Mouse (Mus musculus) liver, embryonic 13.5 days (tissue): ENCODE measurements around the gene Fam47e. TPM values are rescaled to one million over a fixed set of nuclear protein-coding genes. Genes with fewer than 3 reads are reported as not detected.

Experiments used
- ATAC-seq: fragments of 200-750 bp; cut with Nextera tagmentation; 2 replicates; pipeline ENCODE4 v1.8.0; 2017; ENCODE audit warnings: low read depth, mild to moderate bottlenecking, moderate number of reproducible peaks, moderate library complexity
- DNase-seq: peaks from one replicate; pipeline ENCODE4 v3.0.0; 2022
- H3K27ac ChIP-seq: fragments of 300-500 bp; sonication (generic); 2 replicates; pipeline ENCODE4 v1.5.1; 2015; ENCODE audit warnings: moderate library complexity, mild to moderate bottlenecking, inconsistent platforms
- H3K27me3 ChIP-seq: fragments of 300-500 bp; sonication (generic); 2 replicates; pipeline ENCODE4 v1.6.1; 2015; ENCODE audit warnings: mild to moderate bottlenecking, inconsistent platforms
- H3K36me3 ChIP-seq: fragments of 300-500 bp; sonication (generic); 2 replicates; pipeline ENCODE4 v1.6.1; 2015; ENCODE audit warnings: mild to moderate bottlenecking, inconsistent platforms
- H3K4me1 ChIP-seq: fragments of 300-500 bp; sonication (generic); replicated peaks from 2 replicates; pipeline ENCODE4 v1.6.1; 2015; ENCODE audit warnings: inconsistent platforms
- H3K4me2 ChIP-seq: fragments of 300-500 bp; sonication (generic); 2 replicates; pipeline ENCODE4 v1.6.1; 2015; ENCODE audit warnings: inconsistent platforms, mild to moderate bottlenecking, moderate library complexity
- H3K4me3 ChIP-seq: fragments of 300-500 bp; sonication (generic); replicated peaks from 2 replicates; pipeline ENCODE4 v1.5.1; 2015; ENCODE audit warnings: mild to moderate bottlenecking, inconsistent platforms
- H3K9ac ChIP-seq: fragments of 300-500 bp; sonication (generic); 2 replicates; pipeline ENCODE4 v1.6.1; 2015; ENCODE audit warnings: mild to moderate bottlenecking, inconsistent platforms
- H3K9me3 ChIP-seq: fragments of 300-500 bp; sonication (generic); replicated peaks from 2 replicates; pipeline ENCODE4 v1.6.1; 2016; ENCODE audit warnings: inconsistent platforms
- WGBS: fragments of 180-500 bp; shearing (Covaris S2); methylation state at CpG from one replicate; pipeline ENCODE4 v1.1.7; 2015; ENCODE audit not compliant: insufficient replicate concordance; 5-methylcytosine and 5-hydroxymethylcytosine counted together
- polyA plus RNA-seq: library from polyadenylated mRNA; unstranded; fragments of >200 nt; fragmentation: Nextera tagmentation; extraction: Ambion mirVana; gene quantifications from 2 replicates; pipeline ENCODE4 v1.2.1, GENCODE M21; 2015

Fam47e gene
- polyA plus RNA-seq, 1 experiment from 2014 or later, result 1.3 TPM

- DNase-seq, result no peak
- Histone ChIP-seq H3K4me2 (no peak overlapping the region), H3K36me3 (no peaks in the 10 kb centered on the region), H3K4me1 (no peaks in the 10 kb centered on the region), H3K9me3 (peaks cover 3% of the 10 kb centered on the region; the same call in 1 of the 2 replicates), H3K27ac (no peak overlapping the region), H3K9ac (no peak overlapping the region), H3K4me3 (no peak overlapping the region), H3K27me3 (no peaks in the 10 kb centered on the region)
- ATAC-seq, result no peak
- WGBS, result 60% methylated on average over 4 of the region's 4 CpGs
Observed at GRCm38 (mm10) chr5:92554443-92554842, 426 bp upstream of the Fam47e start.

GRCm38 (mm10) chr5:92555905-92556304 lies 1.0 kb downstream of the Fam47e start:
- H3K27me3 ChIP-seq, result no peaks in the 10 kb centered on the region
- 82% methylated on average over 1 of the region's 1 CpGs for WGBS
- H3K4me3 ChIP-seq, result no peak overlapping the region
- H3K4me2 ChIP-seq, result no peak overlapping the region
- DNase-seq (no peak), ATAC-seq (no peak)
- H3K27ac ChIP-seq, result no peak overlapping the region
- no peaks in the 10 kb centered on the region for H3K4me1 ChIP-seq
- peaks cover 3% of the 10 kb centered on the region; the same call in 1 of the 2 replicates for H3K9me3 ChIP-seq
- no peak overlapping the region for H3K9ac ChIP-seq
- H3K36me3 ChIP-seq, result no peaks in the 10 kb centered on the region

- 60% methylated on average over 1 of the region's 1 CpGs for WGBS
- ATAC-seq (no peak), DNase-seq (no peak)
- Histone ChIP-seq H3K4me3 (no peak overlapping the region), H3K9ac (no peak overlapping the region), H3K36me3 (no peaks in the 10 kb centered on the region), H3K4me2 (no peak overlapping the region), H3K27ac (no peak overlapping the region), H3K27me3 (no peaks in the 10 kb centered on the region), H3K4me1 (no peaks in the 10 kb centered on the region), H3K9me3 (peaks cover 3% of the 10 kb centered on the region; the same call in 1 of the 2 replicates)
Observed at GRCm38 (mm10) chr5:92557508-92557907, 2.6 kb downstream of the Fam47e start.

GRCm38 (mm10) chr5:92560201-92560600 lies 5.3 kb downstream of the Fam47e start:
- no peak for DNase-seq
- Histone ChIP-seq H3K4me2 (no peak overlapping the region), H3K27ac (no peak overlapping the region), H3K4me3 (no peak overlapping the region), H3K9me3 (no peaks in the 10 kb centered on the region), H3K27me3 (no peaks in the 10 kb centered on the region), H3K36me3 (no peaks in the 10 kb centered on the region), H3K4me1 (no peaks in the 10 kb centered on the region), H3K9ac (no peak overlapping the region)
- 61% methylated on average over 2 of the region's 2 CpGs for WGBS
- ATAC-seq, result no peak

- H3K9me3 ChIP-seq, result no peaks in the 10 kb centered on the region
- ATAC-seq (no peak), DNase-seq (no peak)
- H3K9ac ChIP-seq, result no peak overlapping the region
- H3K4me1 ChIP-seq, result no peaks in the 10 kb centered on the region
- no peak overlapping the region for H3K4me3 ChIP-seq
- H3K27ac ChIP-seq, result no peak overlapping the region
- H3K4me2 ChIP-seq, result no peak overlapping the region
- no peaks in the 10 kb centered on the region for H3K36me3 ChIP-seq
- H3K27me3 ChIP-seq, result no peaks in the 10 kb centered on the region
- WGBS, result 70% methylated on average over 13 of the region's 13 CpGs
Observed at GRCm38 (mm10) chr5:92562002-92562401, 7.1 kb downstream of the Fam47e start.

GRCm38 (mm10) chr5:92571232-92571631 lies 16.4 kb downstream of the Fam47e start:
- Histone ChIP-seq H3K9ac (no peak overlapping the region), H3K4me3 (no peak overlapping the region), H3K27ac (no peak overlapping the region), H3K4me1 (no peaks in the 10 kb centered on the region), H3K9me3 (no peaks in the 10 kb centered on the region), H3K27me3 (no peaks in the 10 kb centered on the region), H3K36me3 (no peaks in the 10 kb centered on the region), H3K4me2 (no peak overlapping the region)
- ATAC-seq (peak; percentile 65), DNase-seq (no peak)
- WGBS, result 64% methylated on average over 4 of the region's 4 CpGs

- H3K27me3 ChIP-seq, result no peaks in the 10 kb centered on the region
- ATAC-seq (no peak), DNase-seq (no peak)
- no peak overlapping the region for H3K4me3 ChIP-seq
- H3K27ac ChIP-seq, result no peak overlapping the region
- H3K4me1 ChIP-seq, result no peaks in the 10 kb centered on the region
- 71% methylated on average over 14 of the region's 14 CpGs for WGBS
- H3K9me3 ChIP-seq, result no peaks in the 10 kb centered on the region
- H3K36me3 ChIP-seq, result no peaks in the 10 kb centered on the region
- H3K9ac ChIP-seq, result no peak overlapping the region
- H3K4me2 ChIP-seq, result no peak overlapping the region
Observed at GRCm38 (mm10) chr5:92579559-92579958, 24.7 kb downstream of the Fam47e start.

- no peaks in the 10 kb centered on the region for H3K27me3 ChIP-seq
- peak; percentile 70 for ATAC-seq
- no peak overlapping the region for H3K27ac ChIP-seq
- H3K4me2 ChIP-seq, result no peak overlapping the region
- H3K9ac ChIP-seq, result no peak overlapping the region
- no peaks in the 10 kb centered on the region for H3K9me3 ChIP-seq
- WGBS, result 63% methylated on average over 10 of the region's 10 CpGs
- H3K36me3 ChIP-seq, result no peaks in the 10 kb centered on the region
- no peak overlapping the region for H3K4me3 ChIP-seq
- no peaks in the 10 kb centered on the region for H3K4me1 ChIP-seq
- DNase-seq, result no peak
Observed at GRCm38 (mm10) chr5:92585932-92586331, 31.1 kb downstream of the Fam47e start.

GRCm38 (mm10) chr5:92595026-92595425 lies 40.2 kb downstream of the Fam47e start:
- no peak overlapping the region for H3K9ac ChIP-seq
- ATAC-seq (no peak), DNase-seq (no peak)
- H3K27me3 ChIP-seq, result no peaks in the 10 kb centered on the region
- no peak overlapping the region for H3K4me3 ChIP-seq
- H3K4me1 ChIP-seq, result no peaks in the 10 kb centered on the region
- no peaks in the 10 kb centered on the region for H3K36me3 ChIP-seq
- WGBS, result 67% methylated on average over 5 of the region's 5 CpGs
- H3K9me3 ChIP-seq, result no peaks in the 10 kb centered on the region
- no peak overlapping the region for H3K27ac ChIP-seq
- no peak overlapping the region for H3K4me2 ChIP-seq

- no peaks in the 10 kb centered on the region for H3K36me3 ChIP-seq
- no peak overlapping the region for H3K4me2 ChIP-seq
- no peak overlapping the region for H3K27ac ChIP-seq
- no peaks in the 10 kb centered on the region for H3K9me3 ChIP-seq
- H3K9ac ChIP-seq, result no peak overlapping the region
- H3K27me3 ChIP-seq, result peaks cover 8% of the 10 kb centered on the region
- H3K4me1 ChIP-seq, result no peaks in the 10 kb centered on the region
- WGBS, result 74% methylated on average over 8 of the region's 8 CpGs
- no peak overlapping the region for H3K4me3 ChIP-seq
- DNase-seq (no peak), ATAC-seq (no peak)
Observed at GRCm38 (mm10) chr5:92596865-92597264, 42.0 kb downstream of the Fam47e start.

GRCm38 (mm10) chr5:92599030-92599429 lies 44.2 kb downstream of the Fam47e start:
- Histone ChIP-seq H3K9me3 (no peaks in the 10 kb centered on the region), H3K4me2 (no peak overlapping the region), H3K4me1 (peaks cover 6% of the 10 kb centered on the region; the same call in 1 of the 2 replicates), H3K27me3 (peaks cover 29% of the 10 kb centered on the region), H3K27ac (no peak overlapping the region), H3K36me3 (no peaks in the 10 kb centered on the region), H3K9ac (no peak overlapping the region), H3K4me3 (no peak overlapping the region)
- DNase-seq (no peak), ATAC-seq (no peak)
- WGBS, result 67% methylated on average over 10 of the region's 10 CpGs
